Mouse (Mus musculus) liver, adult 2 months (tissue): ENCODE results near the gene Fgr.

Experiments
- CTCF ChIP-seq: fragments of 200-500 bp; IDR thresholded peaks from 2 replicates; pipeline ENCODE4 v1.5.1; 2011; ENCODE audit warnings: low read depth, low read length, control low read depth
- POLR2A ChIP-seq: fragments of 200-500 bp; IDR thresholded peaks from 2 replicates; pipeline ENCODE4 v1.6.1; 2011; ENCODE audit warnings: low read length, control low read depth; ENCODE audit not compliant: insufficient read depth; ENCODE audit errors: extremely low read depth

GRCm38 (mm10) chr4:133047353-133048105 lies 73.6 kb downstream of the Fgr start:
- TF ChIP-seq POLR2A (no peak), CTCF (no peak)
